Mouse (Mus musculus): ENCODE data around the gene C2. TPM values are rescaled to one million over a fixed set of nuclear protein-coding genes. Genes with fewer than 3 reads are reported as not detected.

The C2 gene
- polyA plus RNA-seq, 1 experiment: 0.43 TPM

GRCm38 (mm10) chr17:34887942-34888341, 10.1 kb downstream of the C2 start:
- no peak overlapping the region for H3K4me3 ChIP-seq
- H3ac ChIP-seq (ENCODE audit: control insufficient read depth, insufficient read length): no peak overlapping the region
- no peaks in the 10 kb centered on the region for H3K27me3 ChIP-seq (ENCODE audit: control insufficient read depth, insufficient read depth, insufficient read length)
- TF ChIP-seq USF1 (IDR thresholded peaks at IDR 0.05; ENCODE audit: low read depth): no peak
- TF ChIP-seq CEBPB (IDR thresholded peaks at IDR 0.05; ENCODE audit: insufficient read depth, poor library complexity, severe bottlenecking): no peak
- no peak for TF ChIP-seq MAX (IDR thresholded peaks at IDR 0.05; ENCODE audit: low read depth)
- TF ChIP-seq TCF3 (IDR thresholded peaks at IDR 0.05; ENCODE audit: insufficient read length, low read depth): no peak
- TF ChIP-seq SRF (IDR thresholded peaks at IDR 0.05; ENCODE audit: control insufficient read depth, insufficient read length, low read depth): no peak
- no peak for TF ChIP-seq MYOD1 (IDR thresholded peaks at IDR 0.05; ENCODE audit: control insufficient read depth in 1 of 3, insufficient read length in 2 of 3, low read depth in 2 of 3)
- no peak for TF ChIP-seq POLR2A (IDR thresholded peaks at IDR 0.05; ENCODE audit: insufficient read length, low read depth)
- TF ChIP-seq E2F4 (IDR thresholded peaks at IDR 0.05; ENCODE audit: insufficient read depth): no peak
- no peak for TF ChIP-seq REST (IDR thresholded peaks at IDR 0.05; ENCODE audit: insufficient read depth, insufficient read length)
- TF ChIP-seq POLR2AphosphoS2 (IDR thresholded peaks at IDR 0.05; ENCODE audit: insufficient read length, low read depth): no peak
- TF ChIP-seq TCF12 (IDR thresholded peaks at IDR 0.05; ENCODE audit: insufficient read depth, poor library complexity, severe bottlenecking): no peak
- no peak for TF ChIP-seq MYOG (IDR thresholded peaks at IDR 0.05; ENCODE audit: control insufficient read depth in 1 of 3, insufficient read depth in 1 of 3, insufficient read length in 2 of 3, low read depth in 2 of 3)
- no peak overlapping the region for H3K4me2 ChIP-seq (ENCODE audit: low read depth)
- H3K79me2 ChIP-seq (ENCODE audit: control insufficient read depth, insufficient read depth): no peaks in the 10 kb centered on the region
- H3K36me3 ChIP-seq (ENCODE audit: control insufficient read depth, insufficient read depth): no peaks in the 10 kb centered on the region

GRCm38 (mm10) chr17:34885615-34886014, 12.4 kb downstream of the C2 start:
- no peak for TF ChIP-seq REST (IDR thresholded peaks at IDR 0.05; ENCODE audit: insufficient read depth, insufficient read length)
- TF ChIP-seq MYOD1 (IDR thresholded peaks at IDR 0.05; ENCODE audit: control insufficient read depth in 1 of 3, insufficient read length in 2 of 3, low read depth in 2 of 3): no peak
- no peak overlapping the region for H3K4me2 ChIP-seq (ENCODE audit: low read depth)

DNA sequence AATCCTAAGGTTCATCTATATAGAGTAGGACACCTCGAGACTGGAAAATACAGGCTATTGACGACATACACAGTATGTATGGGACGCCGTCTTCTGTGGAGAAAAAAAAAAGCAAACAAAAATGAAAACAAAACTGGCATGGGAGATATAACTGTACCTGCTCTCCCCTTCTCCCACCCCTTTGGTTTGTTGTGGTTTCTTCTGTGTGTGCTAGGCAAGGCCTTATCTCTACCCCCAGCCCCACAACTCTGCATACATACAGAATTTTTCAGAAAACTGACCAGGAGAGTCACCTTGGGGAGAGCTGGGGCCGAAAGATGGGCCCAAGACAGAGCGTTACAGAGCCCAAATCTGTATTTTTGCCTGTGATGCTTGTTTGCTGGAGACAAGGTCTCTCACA, 13.4 kb downstream of the C2 start:
- H3K4me3 ChIP-seq: no peak overlapping the region
- H3K36me3 ChIP-seq (ENCODE audit: control insufficient read depth, insufficient read depth): no peaks in the 10 kb centered on the region
- no peaks in the 10 kb centered on the region for H3K27me3 ChIP-seq (ENCODE audit: control insufficient read depth, insufficient read depth, insufficient read length)
- TF ChIP-seq TCF3 (IDR thresholded peaks at IDR 0.05; ENCODE audit: insufficient read length, low read depth): no peak
- TF ChIP-seq TCF12 (IDR thresholded peaks at IDR 0.05; ENCODE audit: insufficient read depth, poor library complexity, severe bottlenecking): no peak
- no peak for TF ChIP-seq SRF (IDR thresholded peaks at IDR 0.05; ENCODE audit: control insufficient read depth, insufficient read length, low read depth)
- TF ChIP-seq MYOG (IDR thresholded peaks at IDR 0.05; ENCODE audit: control insufficient read depth in 1 of 3, insufficient read depth in 1 of 3, insufficient read length in 2 of 3, low read depth in 2 of 3): no peak
- no peak for TF ChIP-seq MYOD1 (IDR thresholded peaks at IDR 0.05; ENCODE audit: control insufficient read depth in 1 of 3, insufficient read length in 2 of 3, low read depth in 2 of 3)
- no peak for TF ChIP-seq USF1 (IDR thresholded peaks at IDR 0.05; ENCODE audit: low read depth)
- TF ChIP-seq E2F4 (IDR thresholded peaks at IDR 0.05; ENCODE audit: insufficient read depth): no peak
- TF ChIP-seq POLR2A (IDR thresholded peaks at IDR 0.05; ENCODE audit: insufficient read length, low read depth): no peak
- no peak for TF ChIP-seq REST (IDR thresholded peaks at IDR 0.05; ENCODE audit: insufficient read depth, insufficient read length)
- TF ChIP-seq POLR2AphosphoS2 (IDR thresholded peaks at IDR 0.05; ENCODE audit: insufficient read length, low read depth): no peak
- TF ChIP-seq CEBPB (IDR thresholded peaks at IDR 0.05; ENCODE audit: insufficient read depth, poor library complexity, severe bottlenecking): no peak
- TF ChIP-seq MAX (IDR thresholded peaks at IDR 0.05; ENCODE audit: low read depth): no peak
- no peak overlapping the region for H3K4me2 ChIP-seq (ENCODE audit: low read depth)
- H3K79me2 ChIP-seq (ENCODE audit: control insufficient read depth, insufficient read depth): no peaks in the 10 kb centered on the region
- no peak overlapping the region for H3ac ChIP-seq (ENCODE audit: control insufficient read depth, insufficient read length)

More at GRCm38 (mm10) chr17:34885615-34886014, 12.4 kb downstream of the C2 start:
- Histone ChIP-seq H3K79me2 (ENCODE audit: control insufficient read depth, insufficient read depth) (no peaks in the 10 kb centered on the region), H3K27me3 (ENCODE audit: control insufficient read depth, insufficient read depth, insufficient read length) (no peaks in the 10 kb centered on the region), H3K36me3 (ENCODE audit: control insufficient read depth, insufficient read depth) (no peaks in the 10 kb centered on the region), H3ac (ENCODE audit: control insufficient read depth, insufficient read length) (no peak overlapping the region), H3K4me3 (no peak overlapping the region)

DNA sequence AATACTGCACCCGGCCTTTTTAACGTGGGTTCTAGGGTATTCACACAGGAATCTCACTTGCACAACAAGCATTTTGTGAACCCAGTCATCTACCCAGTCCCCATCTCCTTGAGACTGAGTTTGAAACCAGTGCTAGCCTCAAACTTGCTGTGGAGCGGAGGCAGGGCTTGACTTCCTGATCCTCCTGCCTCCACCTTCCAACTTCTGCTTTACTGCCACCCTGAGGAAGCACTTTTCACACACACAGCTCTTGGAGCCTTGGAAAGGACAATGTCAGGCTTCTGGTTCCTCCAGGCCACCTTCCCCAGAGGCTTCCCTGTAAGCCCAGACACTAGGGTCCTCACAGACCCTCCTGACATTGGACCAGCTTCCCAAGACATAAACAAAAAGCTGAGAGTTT, 14.7 kb downstream of the C2 start:
- no peak overlapping the region for H3ac ChIP-seq (ENCODE audit: control insufficient read depth, insufficient read length)

More for the DNA sequence above, 14.7 kb downstream of the C2 start:
- no peak overlapping the region for H3K4me2 ChIP-seq (ENCODE audit: low read depth)
- no peaks in the 10 kb centered on the region for H3K36me3 ChIP-seq (ENCODE audit: control insufficient read depth, insufficient read depth)
- no peaks in the 10 kb centered on the region for H3K79me2 ChIP-seq (ENCODE audit: control insufficient read depth, insufficient read depth)
- no peak for TF ChIP-seq SRF (IDR thresholded peaks at IDR 0.05; ENCODE audit: control insufficient read depth, insufficient read length, low read depth)
- no peak for TF ChIP-seq CEBPB (IDR thresholded peaks at IDR 0.05; ENCODE audit: insufficient read depth, poor library complexity, severe bottlenecking)
- TF ChIP-seq MYOG (IDR thresholded peaks at IDR 0.05; ENCODE audit: control insufficient read depth in 1 of 3, insufficient read depth in 1 of 3, insufficient read length in 2 of 3, low read depth in 2 of 3): no peak
- TF ChIP-seq MAX (IDR thresholded peaks at IDR 0.05; ENCODE audit: low read depth): no peak
- TF ChIP-seq E2F4 (IDR thresholded peaks at IDR 0.05; ENCODE audit: insufficient read depth): no peak
- TF ChIP-seq TCF12 (IDR thresholded peaks at IDR 0.05; ENCODE audit: insufficient read depth, poor library complexity, severe bottlenecking): no peak
- TF ChIP-seq POLR2AphosphoS2 (IDR thresholded peaks at IDR 0.05; ENCODE audit: insufficient read length, low read depth): no peak
- TF ChIP-seq MYOD1 (IDR thresholded peaks at IDR 0.05; ENCODE audit: control insufficient read depth in 1 of 3, insufficient read length in 2 of 3, low read depth in 2 of 3): no peak
- no peak for TF ChIP-seq TCF3 (IDR thresholded peaks at IDR 0.05; ENCODE audit: insufficient read length, low read depth)
- TF ChIP-seq POLR2A (IDR thresholded peaks at IDR 0.05; ENCODE audit: insufficient read length, low read depth): no peak
- TF ChIP-seq REST (IDR thresholded peaks at IDR 0.05; ENCODE audit: insufficient read depth, insufficient read length): no peak
- no peak for TF ChIP-seq USF1 (IDR thresholded peaks at IDR 0.05; ENCODE audit: low read depth)
- no peaks in the 10 kb centered on the region for H3K27me3 ChIP-seq (ENCODE audit: control insufficient read depth, insufficient read depth, insufficient read length)
- no peak overlapping the region for H3K4me3 ChIP-seq

All from myocyte (in vitro differentiated cells).